Mouse (Mus musculus) limb, embryonic 14.5 days (tissue): ENCODE results near the gene Pih1d1. TPM values are rescaled to one million over a fixed set of nuclear protein-coding genes. Genes with fewer than 3 reads are reported as not detected.

Experiments used
- ATAC-seq: fragments of 200-750 bp; cut with Nextera tagmentation; 2 replicates; pipeline ENCODE4 v1.8.0; 2017; ENCODE audit warnings: low read depth, moderate number of reproducible peaks, moderate TSS enrichment; ENCODE audit not compliant: low FRiP score
- DNase-seq: peaks from one replicate; pipeline ENCODE4 v3.0.0-alpha.2; 2015; ENCODE audit warnings: low spot score
- H3K27ac ChIP-seq: fragments of 300-500 bp; sonication (generic); replicated peaks from 2 replicates; pipeline ENCODE4 v1.5.1; 2014; ENCODE audit warnings: low read depth, mild to moderate bottlenecking, low read length, moderate library complexity, mixed read lengths
- H3K27me3 ChIP-seq: fragments of 300-500 bp; sonication (generic); 2 replicates; pipeline ENCODE4 v1.6.1; 2014; ENCODE audit warnings: low read length, mixed read lengths; ENCODE audit not compliant: control insufficient read depth, insufficient read depth
- H3K36me3 ChIP-seq: fragments of 300-500 bp; sonication (generic); 2 replicates; pipeline ENCODE4 v1.6.1; 2014; ENCODE audit warnings: mild to moderate bottlenecking, low read length, moderate library complexity, mixed read lengths; ENCODE audit not compliant: control insufficient read depth, insufficient read depth
- H3K4me1 ChIP-seq: fragments of 300-500 bp; sonication (generic); 2 replicates; pipeline ENCODE4 v1.6.1; 2014; ENCODE audit warnings: antibody characterized with exemption, low read length, mixed read lengths; ENCODE audit not compliant: control insufficient read depth, insufficient read depth
- H3K4me2 ChIP-seq: fragments of 300-500 bp; sonication (generic); replicated peaks from 2 replicates; pipeline ENCODE4 v1.6.1; 2014; ENCODE audit warnings: low read depth, mild to moderate bottlenecking, low read length, moderate library complexity; ENCODE audit not compliant: severe bottlenecking
- H3K4me3 ChIP-seq: fragments of 300-500 bp; sonication (generic); replicated peaks from 2 replicates; pipeline ENCODE4 v1.5.1; 2014; ENCODE audit warnings: low read length
- H3K9ac ChIP-seq: fragments of 300-500 bp; sonication (generic); 2 replicates; pipeline ENCODE4 v1.6.1; 2014; ENCODE audit warnings: mild to moderate bottlenecking, low read depth, low read length, moderate library complexity; ENCODE audit not compliant: severe bottlenecking
- H3K9me3 ChIP-seq: fragments of 300-500 bp; sonication (generic); 2 replicates; pipeline ENCODE4 v1.6.1; 2016; ENCODE audit warnings: low read length; ENCODE audit not compliant: control insufficient read depth
- POLR2A ChIP-seq: fragments of 200-500 bp; IDR thresholded peaks from 2 replicates; pipeline ENCODE4 v1.8.0; 2012; ENCODE audit warnings: inconsistent platforms, mild to moderate bottlenecking, moderate library complexity, borderline replicate concordance; ENCODE audit not compliant: insufficient read depth, insufficient read length; ENCODE audit errors: extremely low read depth
- WGBS: fragments of 180-500 bp; shearing (Covaris S2); extraction: QIAGEN DNeasy Blood & Tissue Kit; methylation state at CpG from one replicate; pipeline ENCODE4 v1.1.7; 2014; 5-methylcytosine and 5-hydroxymethylcytosine counted together
- polyA plus RNA-seq, 2 experiments: library from polyadenylated mRNA; depleted of rRNA in 1 of 2; stranded (reverse) in 1 of 2; unstranded in 1 of 2; fragments of >200 nt; fragmentation: Nextera tagmentation in 1 of 2; extraction: Ambion mirVana in 1 of 2; gene quantifications; 2 replicates each; pipeline versions ENCODE4 v1.2.1 to v1.2.3; 2012 to 2014

The Pih1d1 gene
- polyA plus RNA-seq, 2 experiments, result 86.4 to 115 TPM

- Histone ChIP-seq H3K36me3 (peaks cover 51% of the 10 kb centered on the region), H3K4me1 (peaks cover 13% of the 10 kb centered on the region), H3K27me3 (no peaks in the 10 kb centered on the region), H3K4me3 (no peak overlapping the region), H3K9ac (no peak overlapping the region), H3K9me3 (no peaks in the 10 kb centered on the region), H3K4me2 (no peak overlapping the region), H3K27ac (no peak overlapping the region)
- no peak for DNase-seq
- TF ChIP-seq POLR2A, result no peak
- ATAC-seq, result no peak
- 85% methylated on average over 5 of the region's 5 CpGs for WGBS
Measured at GRCm38 (mm10) chr7:45119780-45120709, 34.1 kb upstream of the Pih1d1 start.

- TF ChIP-seq POLR2A, result no peak
- Histone ChIP-seq H3K27me3 (no peaks in the 10 kb centered on the region), H3K4me1 (peaks cover 20% of the 10 kb centered on the region), H3K27ac (no peak overlapping the region), H3K9ac (0 out of 2 replicates have a peak overlapping the region, but pooled peaks have one; percentile 2), H3K4me3 (no peak overlapping the region), H3K9me3 (no peaks in the 10 kb centered on the region), H3K36me3 (peaks cover 65% of the 10 kb centered on the region), H3K4me2 (no peak overlapping the region)
- DNase-seq (no peak), ATAC-seq (no peak)
- WGBS, result 68% methylated on average over 8 of the region's 8 CpGs
Measured at GRCm38 (mm10) chr7:45121404-45121803, 32.7 kb upstream of the Pih1d1 start.

- no peak for DNase-seq
- Histone ChIP-seq H3K27ac (no peak overlapping the region), H3K27me3 (no peaks in the 10 kb centered on the region), H3K4me3 (no peak overlapping the region), H3K4me1 (peaks cover 26% of the 10 kb centered on the region), H3K4me2 (no peak overlapping the region), H3K9ac (no peak overlapping the region), H3K9me3 (no peaks in the 10 kb centered on the region), H3K36me3 (peaks cover 70% of the 10 kb centered on the region)
- ATAC-seq, result no peak
- TF ChIP-seq POLR2A, result no peak
Measured at GRCm38 (mm10) chr7:45121966-45122365, 32.1 kb upstream of the Pih1d1 start.

DNA sequence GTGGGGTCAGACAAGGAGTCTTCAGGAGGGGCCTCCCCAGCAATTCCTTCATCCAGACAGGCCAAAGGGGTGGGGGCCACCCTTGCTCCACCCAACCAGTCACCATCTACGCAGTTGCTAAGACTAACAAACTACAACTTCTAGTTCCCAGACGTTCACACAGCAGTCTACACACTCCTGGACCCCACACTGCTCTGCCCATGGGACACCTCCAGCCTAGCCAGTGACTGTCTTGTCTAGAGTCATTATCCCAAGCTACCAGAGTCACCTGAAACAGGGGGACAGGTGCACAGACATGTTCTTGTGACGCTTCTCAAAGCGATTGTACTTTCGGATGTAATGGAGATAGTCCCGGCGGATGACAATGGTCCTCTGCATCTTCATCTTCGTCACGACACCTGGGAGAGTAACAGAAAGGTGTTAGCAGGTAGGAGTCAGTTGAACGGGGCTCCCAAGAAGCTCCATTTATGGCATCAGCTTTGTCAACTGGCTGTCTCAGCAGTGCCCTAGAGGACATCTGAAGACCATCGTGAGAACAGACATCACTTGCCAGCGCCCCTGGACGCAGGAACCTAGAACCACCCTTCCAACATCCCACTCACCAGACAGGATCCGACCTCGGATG is 31.4 kb upstream of the Pih1d1 start:
- Histone ChIP-seq H3K27ac (no peak overlapping the region), H3K36me3 (peaks cover 75% of the 10 kb centered on the region), H3K9ac (peak overlapping the region; percentile 98), H3K4me1 (peaks cover 31% of the 10 kb centered on the region), H3K9me3 (no peaks in the 10 kb centered on the region), H3K4me3 (peak overlapping the region; percentile 97), H3K27me3 (no peaks in the 10 kb centered on the region), H3K4me2 (peak overlapping the region; percentile 93)
- no peak for ATAC-seq
- no peak for DNase-seq
- WGBS, result 83% methylated on average over 15 of the region's 15 CpGs
- TF ChIP-seq POLR2A, result no peak

GRCm38 (mm10) chr7:45123186-45123570 is 30.9 kb upstream of the Pih1d1 start:
- DNase-seq (no peak), ATAC-seq (no peak)
- Histone ChIP-seq H3K9me3 (no peaks in the 10 kb centered on the region), H3K36me3 (peaks cover 74% of the 10 kb centered on the region), H3K4me3 (peak overlapping the region; percentile 97), H3K27ac (peak overlapping the region; percentile 90; the same call in 1 of the 2 replicates), H3K9ac (peak overlapping the region; percentile 98), H3K4me1 (peaks cover 31% of the 10 kb centered on the region), H3K27me3 (no peaks in the 10 kb centered on the region), H3K4me2 (peak overlapping the region; percentile 93)
- TF ChIP-seq POLR2A, result no peak
- 21% methylated on average over 12 of the region's 12 CpGs for WGBS
